Mouse (Mus musculus) liver, embryonic 14.5 days (tissue): Measurements from ENCODE around the gene Gpx8. TPM values are rescaled to one million over a fixed set of nuclear protein-coding genes. Genes with fewer than 3 reads are reported as not detected.
A peak's percentile ranks its signal among the peaks of the same experiment; 100 is the strongest.

ENCODE experiments used
- ATAC-seq: fragments of 200-750 bp; cut with Nextera tagmentation; 2 replicates; pipeline ENCODE4 v1.8.0; 2017; ENCODE audit warnings: moderate number of reproducible peaks, mild to moderate bottlenecking, moderate library complexity; ENCODE audit not compliant: insufficient read depth
- DNase-seq, 3 experiments: peaks; one replicate each; pipeline ENCODE4 v3.0.0-alpha.2; 2012 to 2013; ENCODE audit warnings: low read depth in 3 of 3, low spot score in 3 of 3
- H3K27ac ChIP-seq: fragments of 300-500 bp; sonication (generic); 2 replicates; pipeline ENCODE4 v1.5.1; 2014; ENCODE audit warnings: moderate library complexity, mild to moderate bottlenecking, control low read depth, inconsistent platforms
- H3K27me3 ChIP-seq: fragments of 300-500 bp; sonication (generic); 2 replicates; pipeline ENCODE4 v1.6.1; 2014; ENCODE audit warnings: mild to moderate bottlenecking, low read length, moderate library complexity; ENCODE audit not compliant: control insufficient read depth, insufficient read depth
- H3K36me3 ChIP-seq: fragments of 300-500 bp; sonication (generic); replicated peaks from 2 replicates; pipeline ENCODE4 v1.6.1; 2014; ENCODE audit warnings: low read depth; ENCODE audit not compliant: control insufficient read depth, insufficient read depth
- H3K4me1 ChIP-seq, 2 experiments: fragments of 200-500 bp in 1 of 2; fragments of 300-500 bp in 1 of 2; sonication (generic) in 1 of 2; replicated peaks; 2 replicates each; pipeline ENCODE4 v1.6.1; 2012 to 2014; ENCODE audit warnings: antibody characterized with exemption in 1 of 2, inconsistent platforms in 1 of 2, low read length in 1 of 2; ENCODE audit not compliant: control insufficient read depth in 2 of 2, insufficient read depth in 2 of 2
- H3K4me2 ChIP-seq: fragments of 300-500 bp; sonication (generic); 2 replicates; pipeline ENCODE4 v1.6.1; 2014; ENCODE audit warnings: low read depth, mild to moderate bottlenecking, control low read depth, moderate library complexity
- H3K4me3 ChIP-seq, 2 experiments: fragments of 200-500 bp in 1 of 2; fragments of 300-500 bp in 1 of 2; sonication (generic) in 1 of 2; 2 replicates each; pipeline ENCODE4 v1.5.1; 2012 to 2014; ENCODE audit warnings: low read depth in 2 of 2, low read length in 2 of 2, mild to moderate bottlenecking in 2 of 2, control low read depth in 1 of 2, inconsistent platforms in 1 of 2, moderate library complexity in 1 of 2; ENCODE audit not compliant: insufficient read depth in 1 of 2
- H3K9ac ChIP-seq: fragments of 300-500 bp; sonication (generic); replicated peaks from 2 replicates; pipeline ENCODE4 v1.6.1; 2014; ENCODE audit warnings: mild to moderate bottlenecking, control low read depth, moderate library complexity
- H3K9me3 ChIP-seq: fragments of 300-500 bp; sonication (generic); 2 replicates; pipeline ENCODE4 v1.6.1; 2016; ENCODE audit warnings: low read length, mixed read lengths; ENCODE audit not compliant: control insufficient read depth
- CTCF ChIP-seq: IDR thresholded peaks from 2 replicates; pipeline ENCODE4 v1.5.1; 2016; ENCODE audit warnings: antibody characterized with exemption, low read depth, control low read depth
- EP300 ChIP-seq: IDR thresholded peaks from 2 replicates; pipeline ENCODE4 v1.6.1; 2016; ENCODE audit warnings: antibody characterized with exemption, low read depth
- WGBS: fragments of 180-500 bp; shearing (Covaris S2); extraction: QIAGEN DNeasy Blood & Tissue Kit; methylation state at CpG from one replicate; pipeline ENCODE4 v1.1.7; 2014; ENCODE audit not compliant: insufficient replicate concordance; 5-methylcytosine and 5-hydroxymethylcytosine counted together
- polyA plus RNA-seq, 2 experiments: library from polyadenylated mRNA; depleted of rRNA in 1 of 2; stranded (reverse) in 1 of 2; unstranded in 1 of 2; fragments of >200 nt; fragmentation: Nextera tagmentation in 1 of 2; extraction: Ambion mirVana in 1 of 2; gene quantifications; 2 replicates each; pipeline versions ENCODE4 v1.2.1 to v1.2.3; 2012 to 2014

Gene Gpx8
- polyA plus RNA-seq, 2 experiments, result 3.1 to 6.4 TPM

DNA sequence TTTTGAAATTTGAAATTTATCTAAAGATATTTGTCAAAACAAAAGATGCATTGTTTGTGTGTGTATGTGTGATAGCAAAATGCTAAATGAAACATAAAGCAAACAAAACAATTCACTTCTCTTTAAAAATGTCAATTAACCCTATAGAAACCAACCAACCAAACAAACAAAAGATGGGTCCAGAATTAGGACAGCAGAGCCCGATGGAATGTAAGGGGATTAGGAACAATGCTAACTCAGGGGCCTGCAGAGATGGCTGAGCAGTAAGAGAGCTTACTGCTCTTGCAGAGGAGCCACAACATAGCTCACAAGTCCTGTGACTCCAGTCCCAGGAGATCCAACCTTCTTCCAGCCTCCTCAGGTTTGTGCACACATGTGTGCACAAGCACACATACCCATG is 35.9 kb upstream of the Gpx8 start:
- Histone ChIP-seq H3K36me3 (no peaks in the 10 kb centered on the region), H3K4me1 (peaks cover 0 to 6% of the 10 kb centered on the region in 2 experiments; a peak in 2 of 4 replicates), H3K4me2 (no peak overlapping the region), H3K27me3 (no peaks in the 10 kb centered on the region), H3K9ac (no peak overlapping the region), H3K9me3 (no peaks in the 10 kb centered on the region), H3K4me3 (no peak overlapping the region), H3K27ac (no peak overlapping the region)
- WGBS, result 50% methylated on average over 1 of the region's 1 CpGs
- DNase-seq, result no peak
- no peak for ATAC-seq
- TF ChIP-seq EP300, result no peak
- no peak for TF ChIP-seq CTCF

DNA sequence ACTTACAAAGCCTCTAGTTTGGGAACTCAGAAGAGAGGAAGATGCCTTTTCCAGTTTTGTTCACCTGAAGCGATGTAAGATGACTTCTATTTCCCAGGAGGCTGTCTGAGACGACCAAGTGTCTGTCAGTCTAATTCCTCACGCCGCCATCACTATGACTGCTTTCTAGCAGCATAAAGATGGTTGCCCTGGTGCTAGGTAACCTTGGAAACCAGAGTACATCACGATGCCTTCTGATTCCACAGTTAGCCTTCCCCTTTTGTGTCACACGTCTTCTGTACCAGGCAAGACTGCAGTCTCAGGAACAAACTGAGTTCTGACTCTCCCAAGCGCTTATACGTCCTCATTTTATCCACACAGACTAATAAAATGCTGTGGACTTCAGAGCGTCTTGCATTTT is 32.8 kb upstream of the Gpx8 start:
- Histone ChIP-seq H3K4me1 (no peaks in the 10 kb centered on the region), H3K4me2 (no peak overlapping the region), H3K36me3 (no peaks in the 10 kb centered on the region), H3K9me3 (no peaks in the 10 kb centered on the region), H3K27me3 (no peaks in the 10 kb centered on the region), H3K9ac (no peak overlapping the region), H3K4me3 (no peak overlapping the region), H3K27ac (no peak overlapping the region)
- WGBS, result 59% methylated on average over 9 of the region's 9 CpGs
- TF ChIP-seq EP300, result no peak
- TF ChIP-seq CTCF, result no peak
- DNase-seq (no peak), ATAC-seq (no peak)

DNA sequence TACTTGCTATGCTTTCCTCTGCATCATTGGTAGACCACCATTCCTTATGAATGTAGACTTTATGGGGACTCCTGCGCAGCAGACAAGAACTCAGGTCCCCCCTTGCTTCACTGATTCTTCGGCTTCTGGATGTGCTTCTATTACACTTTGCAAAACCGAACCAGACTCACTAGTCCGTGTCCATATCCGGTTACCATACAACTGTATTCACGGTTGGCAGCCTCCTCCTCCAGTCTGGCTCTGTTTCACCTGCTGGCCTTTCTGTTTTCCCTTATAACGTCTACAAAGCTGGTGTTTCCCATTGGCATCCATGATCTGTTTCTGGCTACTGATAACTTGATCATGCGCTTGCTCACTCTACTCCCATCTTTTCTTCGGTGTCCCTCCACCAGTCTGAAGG is 18.3 kb upstream of the Gpx8 start:
- no peak overlapping the region for H3K9ac ChIP-seq
- no peaks in the 10 kb centered on the region for H3K9me3 ChIP-seq
- H3K4me1 ChIP-seq, result no peaks in the 10 kb centered on the region
- no peaks in the 10 kb centered on the region for H3K27me3 ChIP-seq
- no peak overlapping the region for H3K27ac ChIP-seq
- no peak overlapping the region for H3K4me3 ChIP-seq
- 72% methylated on average over 9 of the region's 9 CpGs for WGBS
- no peaks in the 10 kb centered on the region for H3K36me3 ChIP-seq
- H3K4me2 ChIP-seq, result no peak overlapping the region
- DNase-seq (no peak), ATAC-seq (no peak)
- no peak for TF ChIP-seq EP300
- TF ChIP-seq CTCF, result no peak

DNA sequence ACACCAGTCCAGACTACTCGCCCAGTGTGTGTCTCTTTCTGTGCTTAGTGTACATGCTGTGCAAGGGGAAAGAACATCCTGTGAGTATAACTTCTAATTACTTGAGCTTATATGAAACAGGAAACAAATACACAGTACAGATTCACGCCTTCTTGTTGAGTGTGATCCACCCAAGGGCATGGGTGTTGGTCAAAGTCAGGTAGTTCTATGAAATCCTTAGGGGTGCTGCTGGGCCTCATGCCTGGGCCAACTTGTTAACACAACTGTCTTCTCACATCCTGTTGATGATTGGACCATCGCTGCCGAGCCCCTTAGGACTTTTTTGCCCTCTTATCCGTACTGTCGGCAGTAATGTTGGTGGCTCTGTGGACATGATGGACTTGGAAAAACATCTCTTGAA is 15.5 kb upstream of the Gpx8 start:
- peaks cover 3% of the 10 kb centered on the region for H3K9me3 ChIP-seq
- 73% methylated on average over 6 of the region's 6 CpGs for WGBS
- H3K36me3 ChIP-seq, result no peaks in the 10 kb centered on the region
- DNase-seq (no peak), ATAC-seq (no peak)
- no peak overlapping the region for H3K27ac ChIP-seq
- no peak overlapping the region for H3K4me2 ChIP-seq
- H3K9ac ChIP-seq, result no peak overlapping the region
- no peak for TF ChIP-seq CTCF
- H3K27me3 ChIP-seq, result no peaks in the 10 kb centered on the region
- no peak overlapping the region for H3K4me3 ChIP-seq
- H3K4me1 ChIP-seq, result no peaks in the 10 kb centered on the region

DNA sequence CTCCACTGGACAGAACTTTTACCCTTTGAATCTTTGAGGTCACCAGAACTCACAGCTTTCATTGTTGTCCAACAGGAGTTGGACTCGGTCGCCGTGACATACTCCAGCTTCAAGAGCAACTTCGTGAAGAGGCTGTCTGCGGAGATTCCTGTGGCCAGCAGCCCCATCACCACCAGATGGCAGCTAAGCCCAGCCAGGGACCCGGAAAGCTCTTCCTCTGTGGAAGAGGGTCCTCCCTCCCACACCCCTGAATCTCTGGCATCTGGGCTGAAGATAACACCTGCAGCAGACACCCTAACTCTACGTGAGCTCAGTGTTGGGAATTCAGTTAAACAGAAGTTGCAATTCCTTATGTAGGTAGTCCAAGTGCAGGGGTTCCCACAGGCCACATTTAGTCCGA is 9.6 kb upstream of the Gpx8 start:
- Histone ChIP-seq H3K9me3 (peaks cover 5% of the 10 kb centered on the region), H3K9ac (no peak overlapping the region), H3K27me3 (no peaks in the 10 kb centered on the region), H3K36me3 (no peaks in the 10 kb centered on the region), H3K4me3 (no peak overlapping the region), H3K4me1 (no peaks in the 10 kb centered on the region), H3K4me2 (no peak overlapping the region), H3K27ac (no peak overlapping the region)
- TF ChIP-seq CTCF (peak; percentile 41; the same call in 1 of the 2 replicates), EP300 (no peak)
- 44% methylated on average over 8 of the region's 8 CpGs for WGBS
- ATAC-seq (no peak), DNase-seq (no peak)
